Mouse (Mus musculus): ENCODE data around the gene Eea1. TPM values are rescaled to one million over a fixed set of nuclear protein-coding genes. Genes with fewer than 3 reads are reported as not detected.

The Eea1 gene
- polyA plus RNA-seq, 1 experiment from 2014 or later: 24.0 TPM

GRCm38 (mm10) chr10:95957574-95957973, 17.1 kb downstream of the Eea1 start:
- no peak overlapping the region for H3K27ac ChIP-seq (replicated peaks; ENCODE audit: low read depth, low read length)

GRCm38 (mm10) chr10:95964679-95965078, 24.2 kb downstream of the Eea1 start:
- Histone ChIP-seq H3K9ac (ENCODE audit: low read depth, low read length) (no peak overlapping the region), H3K4me3 (ENCODE audit: low read depth, low read length) (no peak overlapping the region), H3K9me3 (ENCODE audit: control insufficient read depth, low read length) (no peaks in the 10 kb centered on the region), H3K4me1 (ENCODE audit: control insufficient read depth, insufficient read depth, low read length) (no peaks in the 10 kb centered on the region), H3K4me2 (ENCODE audit: low read depth, low read length) (no peak overlapping the region), H3K27me3 (replicated peaks; ENCODE audit: control insufficient read depth, insufficient read depth, low read length) (no peaks in the 10 kb centered on the region), H3K27ac (replicated peaks; ENCODE audit: low read depth, low read length) (no peak overlapping the region), H3K36me3 (ENCODE audit: control insufficient read depth, insufficient read depth, low read length) (no peaks in the 10 kb centered on the region)
- DNase-seq (ENCODE audit: low spot score): no peak
- no peak for ATAC-seq (ENCODE audit: low read depth)
- 68% methylated on average over 1 of the region's 1 CpGs for WGBS

More at GRCm38 (mm10) chr10:95957574-95957973, 17.1 kb downstream of the Eea1 start:
- Histone ChIP-seq H3K4me3 (ENCODE audit: low read depth, low read length) (no peak overlapping the region), H3K9ac (ENCODE audit: low read depth, low read length) (no peak overlapping the region), H3K27me3 (replicated peaks; ENCODE audit: control insufficient read depth, insufficient read depth, low read length) (no peaks in the 10 kb centered on the region), H3K4me2 (ENCODE audit: low read depth, low read length) (no peak overlapping the region), H3K4me1 (ENCODE audit: control insufficient read depth, insufficient read depth, low read length) (no peaks in the 10 kb centered on the region), H3K9me3 (ENCODE audit: control insufficient read depth, low read length) (no peaks in the 10 kb centered on the region), H3K36me3 (ENCODE audit: control insufficient read depth, insufficient read depth, low read length) (no peaks in the 10 kb centered on the region)
- ATAC-seq (ENCODE audit: low read depth): no peak
- DNase-seq (ENCODE audit: low spot score): no peak
- WGBS: 31% methylated on average over 1 of the region's 1 CpGs

GRCm38 (mm10) chr10:95969694-95970093, 29.2 kb downstream of the Eea1 start:
- no peak for ATAC-seq (ENCODE audit: low read depth)
- H3K4me3 ChIP-seq (ENCODE audit: low read depth, low read length): no peak overlapping the region
- no peak for DNase-seq (ENCODE audit: low spot score)
- no peaks in the 10 kb centered on the region for H3K4me1 ChIP-seq (ENCODE audit: control insufficient read depth, insufficient read depth, low read length)
- 0 out of 2 replicates have a peak, but pooled peaks cover 4% of the 10 kb centered on the region for H3K36me3 ChIP-seq (ENCODE audit: control insufficient read depth, insufficient read depth, low read length)
- H3K4me2 ChIP-seq (ENCODE audit: low read depth, low read length): no peak overlapping the region
- no peak overlapping the region for H3K9ac ChIP-seq (ENCODE audit: low read depth, low read length)
- 92% methylated on average over 1 of the region's 1 CpGs for WGBS
- no peaks in the 10 kb centered on the region for H3K9me3 ChIP-seq (ENCODE audit: control insufficient read depth, low read length)
- H3K27ac ChIP-seq (replicated peaks; ENCODE audit: low read depth, low read length): no peak overlapping the region
- no peaks in the 10 kb centered on the region for H3K27me3 ChIP-seq (replicated peaks; ENCODE audit: control insufficient read depth, insufficient read depth, low read length)

GRCm38 (mm10) chr10:95970744-95971212, 30.3 kb downstream of the Eea1 start:
- H3K4me1 ChIP-seq (ENCODE audit: control insufficient read depth, insufficient read depth, low read length): no peaks in the 10 kb centered on the region
- WGBS: 79% methylated on average over 3 of the region's 3 CpGs
- H3K4me3 ChIP-seq (ENCODE audit: low read depth, low read length): no peak overlapping the region
- H3K9me3 ChIP-seq (ENCODE audit: control insufficient read depth, low read length): no peaks in the 10 kb centered on the region
- no peak for ATAC-seq (ENCODE audit: low read depth)
- H3K9ac ChIP-seq (ENCODE audit: low read depth, low read length): no peak overlapping the region
- H3K27me3 ChIP-seq (replicated peaks; ENCODE audit: control insufficient read depth, insufficient read depth, low read length): no peaks in the 10 kb centered on the region
- no peak overlapping the region for H3K27ac ChIP-seq (replicated peaks; ENCODE audit: low read depth, low read length)
- no peak overlapping the region for H3K4me2 ChIP-seq (ENCODE audit: low read depth, low read length)
- peaks cover 10% of the 10 kb centered on the region; the same call in 1 of the 2 replicates for H3K36me3 ChIP-seq (ENCODE audit: control insufficient read depth, insufficient read depth, low read length)
- no peak for DNase-seq (ENCODE audit: low spot score)

- 90% methylated on average over 4 of the region's 4 CpGs for WGBS
- ATAC-seq (ENCODE audit: low read depth) (no peak), DNase-seq (ENCODE audit: low spot score) (no peak)
- Histone ChIP-seq H3K9ac (ENCODE audit: low read depth, low read length) (no peak overlapping the region), H3K4me2 (ENCODE audit: low read depth, low read length) (no peak overlapping the region), H3K4me1 (ENCODE audit: control insufficient read depth, insufficient read depth, low read length) (no peaks in the 10 kb centered on the region), H3K4me3 (ENCODE audit: low read depth, low read length) (no peak overlapping the region), H3K27ac (replicated peaks; ENCODE audit: low read depth, low read length) (no peak overlapping the region), H3K9me3 (ENCODE audit: control insufficient read depth, low read length) (no peaks in the 10 kb centered on the region), H3K27me3 (replicated peaks; ENCODE audit: control insufficient read depth, insufficient read depth, low read length) (no peaks in the 10 kb centered on the region), H3K36me3 (ENCODE audit: control insufficient read depth, insufficient read depth, low read length) (peaks cover 14% of the 10 kb centered on the region)
Measured at GRCm38 (mm10) chr10:95971341-95971740, 30.9 kb downstream of the Eea1 start.

GRCm38 (mm10) chr10:95971942-95972341, 31.5 kb downstream of the Eea1 start:
- H3K9ac ChIP-seq (ENCODE audit: low read depth, low read length): no peak overlapping the region
- H3K27me3 ChIP-seq (replicated peaks; ENCODE audit: control insufficient read depth, insufficient read depth, low read length): no peaks in the 10 kb centered on the region
- no peak overlapping the region for H3K4me2 ChIP-seq (ENCODE audit: low read depth, low read length)
- no peak overlapping the region for H3K27ac ChIP-seq (replicated peaks; ENCODE audit: low read depth, low read length)
- H3K4me3 ChIP-seq (ENCODE audit: low read depth, low read length): no peak overlapping the region
- no peaks in the 10 kb centered on the region for H3K4me1 ChIP-seq (ENCODE audit: control insufficient read depth, insufficient read depth, low read length)
- ATAC-seq (ENCODE audit: low read depth) (no peak), DNase-seq (ENCODE audit: low spot score) (no peak)
- peaks cover 19% of the 10 kb centered on the region for H3K36me3 ChIP-seq (ENCODE audit: control insufficient read depth, insufficient read depth, low read length)
- no peaks in the 10 kb centered on the region for H3K9me3 ChIP-seq (ENCODE audit: control insufficient read depth, low read length)
- WGBS: 80% methylated on average over 3 of the region's 3 CpGs

- no peak for ATAC-seq (ENCODE audit: low read depth)
- Histone ChIP-seq H3K9me3 (ENCODE audit: control insufficient read depth, low read length) (no peaks in the 10 kb centered on the region), H3K36me3 (ENCODE audit: control insufficient read depth, insufficient read depth, low read length) (peaks cover 22% of the 10 kb centered on the region), H3K4me2 (ENCODE audit: low read depth, low read length) (no peak overlapping the region), H3K27me3 (replicated peaks; ENCODE audit: control insufficient read depth, insufficient read depth, low read length) (no peaks in the 10 kb centered on the region), H3K9ac (ENCODE audit: low read depth, low read length) (no peak overlapping the region), H3K27ac (replicated peaks; ENCODE audit: low read depth, low read length) (no peak overlapping the region), H3K4me3 (ENCODE audit: low read depth, low read length) (no peak overlapping the region), H3K4me1 (ENCODE audit: control insufficient read depth, insufficient read depth, low read length) (no peaks in the 10 kb centered on the region)
- 96% methylated on average over 3 of the region's 3 CpGs for WGBS
- no peak for DNase-seq (ENCODE audit: low spot score)
Measured at GRCm38 (mm10) chr10:95974462-95974861, 34.0 kb downstream of the Eea1 start.

GRCm38 (mm10) chr10:95976798-95977197, 36.3 kb downstream of the Eea1 start:
- DNase-seq (ENCODE audit: low spot score) (no peak), ATAC-seq (ENCODE audit: low read depth) (no peak)
- Histone ChIP-seq H3K4me1 (ENCODE audit: control insufficient read depth, insufficient read depth, low read length) (no peaks in the 10 kb centered on the region), H3K27ac (replicated peaks; ENCODE audit: low read depth, low read length) (no peak overlapping the region), H3K4me2 (ENCODE audit: low read depth, low read length) (no peak overlapping the region), H3K9ac (ENCODE audit: low read depth, low read length) (no peak overlapping the region), H3K9me3 (ENCODE audit: control insufficient read depth, low read length) (no peaks in the 10 kb centered on the region), H3K4me3 (ENCODE audit: low read depth, low read length) (no peak overlapping the region), H3K27me3 (replicated peaks; ENCODE audit: control insufficient read depth, insufficient read depth, low read length) (no peaks in the 10 kb centered on the region), H3K36me3 (ENCODE audit: control insufficient read depth, insufficient read depth, low read length) (peaks cover 22% of the 10 kb centered on the region)
- 85% methylated on average over 2 of the region's 2 CpGs for WGBS

GRCm38 (mm10) chr10:95989731-95990130, 49.3 kb downstream of the Eea1 start:
- ATAC-seq (ENCODE audit: low read depth) (no peak), DNase-seq (ENCODE audit: low spot score) (no peak)
- H3K4me1 ChIP-seq (ENCODE audit: control insufficient read depth, insufficient read depth, low read length): no peaks in the 10 kb centered on the region
- no peaks in the 10 kb centered on the region for H3K36me3 ChIP-seq (ENCODE audit: control insufficient read depth, insufficient read depth, low read length)
- no peak overlapping the region for H3K4me2 ChIP-seq (ENCODE audit: low read depth, low read length)
- H3K9me3 ChIP-seq (ENCODE audit: control insufficient read depth, low read length): no peaks in the 10 kb centered on the region
- no peak overlapping the region for H3K9ac ChIP-seq (ENCODE audit: low read depth, low read length)
- no peak overlapping the region for H3K4me3 ChIP-seq (ENCODE audit: low read depth, low read length)
- 67% methylated on average over 1 of the region's 1 CpGs for WGBS
- no peak overlapping the region for H3K27ac ChIP-seq (replicated peaks; ENCODE audit: low read depth, low read length)
- H3K27me3 ChIP-seq (replicated peaks; ENCODE audit: control insufficient read depth, insufficient read depth, low read length): no peaks in the 10 kb centered on the region

All from embryonic facial prominence, embryonic 14.5 days (tissue).